Mouse (Mus musculus): ENCODE results near the gene Draxin.
"Not testable (repeated sequence)": the region's sequence is repeated elsewhere in the genome, so short reads cannot be mapped to it uniquely, and the experiment has no call there.

Draxin gene

GRCm38 (mm10) chr4:148152547-148152946 lies 22.0 kb upstream of the Draxin start:
- no peak for DNase-seq (ENCODE audit: low read depth, low spot score)

- DNase-seq (ENCODE audit: low read depth, low spot score) = peak; percentile 44
These were observed 21.0 kb upstream of the Draxin start, which contains the start of gene Fbxo6 for GRCm38 (mm10) chr4:148151267-148152168. Fbxo6 (minus strand) TSS chr4:148152140.

GRCm38 (mm10) chr4:148150953-148151266 lies 20.4 kb upstream of the Draxin start:
- DNase-seq (ENCODE audit: low read depth, low spot score) = no peak

GRCm38 (mm10) chr4:148150242-148150641 lies 19.7 kb upstream of the Draxin start:
- DNase-seq (ENCODE audit: low read depth, low spot score) = no peak

- DNase-seq (ENCODE audit: low read depth, low spot score) = no peak
These were observed 19.0 kb upstream of the Draxin start for GRCm38 (mm10) chr4:148149540-148149939.

GRCm38 (mm10) chr4:148147714-148148113 lies 17.2 kb upstream of the Draxin start:
- DNase-seq (ENCODE audit: low read depth, low spot score) = no peak

GRCm38 (mm10) chr4:148143721-148144120 lies 13.2 kb upstream of the Draxin start:
- no peak for DNase-seq (ENCODE audit: low read depth, low spot score)

GRCm38 (mm10) chr4:148140098-148141011 lies 9.9 kb upstream of the Draxin start:
- DNase-seq (ENCODE audit: low read depth, low spot score) = peak; percentile 90

- no peak for DNase-seq (ENCODE audit: low read depth, low spot score)
These were observed 9.2 kb upstream of the Draxin start for GRCm38 (mm10) chr4:148139767-148140097.

- DNase-seq (ENCODE audit: low read depth, low spot score) = no peak
These were observed 7.0 kb upstream of the Draxin start for GRCm38 (mm10) chr4:148137503-148137902.

- no peak for DNase-seq (ENCODE audit: low read depth, low spot score)
These were observed 4.5 kb upstream of the Draxin start for GRCm38 (mm10) chr4:148134988-148135387.

- DNase-seq (ENCODE audit: low read depth, low spot score) = no peak
These were observed 1.1 kb upstream of the Draxin start for GRCm38 (mm10) chr4:148131497-148132081.

GRCm38 (mm10) chr4:148130133-148130532 lies 365 bp downstream of the Draxin start, which contains the start of gene Mad2l2:
Mad2l2 (plus strand) TSS chr4:148130384.
- no peak for DNase-seq (ENCODE audit: low read depth, low spot score)

- DNase-seq (ENCODE audit: low read depth, low spot score) = no peak
These were observed 1.8 kb downstream of the Draxin start for GRCm38 (mm10) chr4:148128672-148129071.

- DNase-seq (ENCODE audit: low read depth, low spot score) = no peak
These were observed 2.3 kb downstream of the Draxin start for GRCm38 (mm10) chr4:148128241-148128640.

GRCm38 (mm10) chr4:148122694-148123066 lies 7.8 kb downstream of the Draxin start:
- no peak for DNase-seq (ENCODE audit: low read depth, low spot score)

GRCm38 (mm10) chr4:148121982-148122693 lies 8.4 kb downstream of the Draxin start:
- DNase-seq (ENCODE audit: low read depth, low spot score) = no peak

GRCm38 (mm10) chr4:148121362-148121761 lies 9.1 kb downstream of the Draxin start:
- no peak for DNase-seq (ENCODE audit: low read depth, low spot score)

- no peak for DNase-seq (ENCODE audit: low read depth, low spot score)
These were observed 9.9 kb downstream of the Draxin start for GRCm38 (mm10) chr4:148120555-148120954.

GRCm38 (mm10) chr4:148119578-148119977 lies 10.9 kb downstream of the Draxin start:
- not testable (repeated sequence) for DNase-seq (ENCODE audit: low read depth, low spot score)

GRCm38 (mm10) chr4:148117392-148117791 lies 13.1 kb downstream of the Draxin start:
- DNase-seq (ENCODE audit: low read depth, low spot score) = no peak

Measured in c-Kit-negative CD71-positive TER-119-positive erythroid progenitor cells, embryonic 14.5 days (primary cell).